Mouse (Mus musculus): ENCODE results near the gene Zfp384. TPM values are rescaled to one million over a fixed set of nuclear protein-coding genes. Genes with fewer than 3 reads are reported as not detected.

The Zfp384 gene
- polyA plus RNA-seq, 1 experiment from 2014 or later: 16.7 TPM

DNA sequence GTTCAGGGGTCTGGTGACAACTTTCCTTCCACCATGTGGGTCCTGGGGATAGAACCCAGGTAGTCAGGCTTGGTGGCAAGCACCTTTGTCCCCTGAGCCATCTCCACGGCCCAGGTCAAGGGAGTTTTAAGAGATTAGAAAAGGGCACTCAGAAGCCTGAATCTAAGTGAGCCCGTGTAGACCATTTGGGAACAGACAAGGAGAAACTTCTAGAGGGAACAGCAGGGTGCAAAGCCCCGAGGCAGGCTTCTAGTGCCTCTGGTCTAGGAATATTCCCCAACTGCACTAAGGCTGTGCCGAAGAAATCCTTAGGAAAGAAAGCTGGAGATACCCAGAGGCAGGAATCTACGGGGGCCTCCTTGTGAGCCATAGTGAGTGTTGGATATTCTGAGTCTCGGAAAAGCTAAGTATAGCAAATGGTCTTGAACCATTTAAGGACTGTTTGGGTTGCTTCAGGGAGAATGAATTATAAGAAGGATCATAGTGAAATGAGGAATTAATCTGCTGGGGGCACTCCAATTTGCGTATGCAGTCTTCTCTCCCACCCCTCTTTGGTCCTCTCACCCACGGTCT lies 13.0 kb upstream of the Zfp384 start:
- Histone ChIP-seq H3K9ac (replicated peaks) (peak overlapping the region; percentile 75), H3K27me3 (peaks cover 25% of the 10 kb centered on the region), H3K4me1 (peaks cover 30% of the 10 kb centered on the region), H3K27ac (replicated peaks) (peak overlapping the region; percentile 72; the same call in 1 of the 2 replicates), H3K36me3 (no peaks in the 10 kb centered on the region), H3K9me3 (no peaks in the 10 kb centered on the region), H3K4me3 (peak overlapping the region; percentile 56), H3K4me2 (replicated peaks) (peak overlapping the region; percentile 77)
- no peak for ATAC-seq (replicated peaks)
- WGBS: 49% methylated on average over 8 of the region's 8 CpGs

DNA sequence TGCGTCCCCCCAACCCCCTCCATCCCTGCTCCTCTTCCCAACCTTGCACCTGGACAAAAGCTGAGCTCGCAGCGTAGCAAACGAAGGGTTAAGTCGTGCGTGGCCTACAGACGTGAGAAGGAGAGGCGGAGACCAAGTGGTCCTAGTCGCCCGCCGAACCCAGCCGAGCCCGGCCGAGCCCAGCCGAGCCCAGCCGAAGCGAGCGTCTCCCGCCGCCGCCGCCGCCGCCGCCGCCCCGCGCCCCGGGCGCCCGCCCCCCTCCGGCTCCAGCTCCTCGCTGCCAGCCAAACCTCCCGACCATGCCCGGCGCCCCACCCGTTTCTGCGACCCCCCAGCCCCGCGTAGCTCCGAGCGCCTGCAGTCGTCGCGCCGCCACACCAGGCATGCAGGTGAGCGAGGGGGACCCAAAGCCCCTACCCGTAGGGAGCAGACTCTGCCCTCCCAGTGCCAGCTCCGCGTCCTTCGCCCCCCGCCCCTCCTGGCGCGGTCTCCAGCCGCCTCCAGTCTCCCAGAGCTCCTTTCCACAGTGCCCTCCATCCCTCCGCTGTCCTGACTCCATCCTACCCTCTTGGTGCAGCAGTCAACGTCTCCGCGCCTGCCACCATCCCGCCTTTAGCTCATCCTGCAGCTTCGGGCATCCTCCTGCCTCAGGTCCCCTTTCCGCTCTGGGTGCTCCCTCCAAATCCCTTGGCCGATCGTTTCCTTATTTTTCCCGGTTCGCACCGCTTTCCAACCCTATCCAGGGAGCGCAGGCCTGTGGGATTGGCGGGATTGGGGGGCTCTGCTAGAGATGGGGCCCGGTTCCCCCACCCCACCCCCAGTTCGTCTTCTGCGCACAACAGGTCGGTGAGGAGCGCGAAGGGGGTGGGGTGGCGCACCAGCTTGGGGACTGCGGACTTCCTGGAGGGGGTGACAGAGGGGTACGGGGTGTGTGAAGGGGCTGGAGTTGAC lies 12.1 kb upstream of the Zfp384 start, which contains the start of gene Pianp:
Pianp (plus strand) TSS at position 144 of the 951 bp plus-strand sequence.
- Histone ChIP-seq H3K4me1 (peaks cover 30% of the 10 kb centered on the region), H3K4me3 (peak within 1 kb of the TSS; percentile 56), H3K4me2 (replicated peaks) (peak within 1 kb of the TSS; percentile 77), H3K27me3 (peaks cover 30% of the 10 kb centered on the region), H3K27ac (replicated peaks) (peak within 1 kb of the TSS; percentile 72), H3K9me3 (no peaks in the 10 kb centered on the region), H3K9ac (replicated peaks) (peak within 1 kb of the TSS; percentile 75), H3K36me3 (no peaks in the 10 kb centered on the region)
- WGBS: under 1% methylated on average over 65 of the region's 78 CpGs
- ATAC-seq (replicated peaks): peak; percentile 84

DNA sequence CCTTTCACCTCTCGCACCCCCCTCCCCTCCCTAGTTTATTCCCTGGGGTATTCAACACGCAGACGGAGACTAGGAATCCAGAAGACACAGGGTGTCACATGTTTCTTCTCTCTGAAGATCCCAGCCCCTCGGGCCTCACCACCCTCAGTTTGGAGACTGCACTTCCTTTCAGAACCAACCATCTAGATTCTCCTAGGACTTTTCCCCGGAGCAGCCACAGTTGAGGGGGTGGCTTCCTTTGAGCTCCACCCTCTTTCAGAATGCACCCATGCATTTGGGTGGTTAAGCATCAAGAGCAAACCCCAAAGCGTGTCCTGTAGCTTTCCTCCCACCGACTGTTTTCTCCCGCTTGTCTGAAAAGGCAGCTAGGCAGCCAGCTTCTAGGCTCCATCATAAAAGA lies 10.9 kb upstream of the Zfp384 start:
- Histone ChIP-seq H3K4me2 (replicated peaks) (peak overlapping the region; percentile 77), H3K9ac (replicated peaks) (peak overlapping the region; percentile 75), H3K27me3 (peaks cover 30% of the 10 kb centered on the region), H3K27ac (replicated peaks) (no peak overlapping the region), H3K4me3 (peak overlapping the region; percentile 56), H3K36me3 (no peaks in the 10 kb centered on the region), H3K4me1 (peaks cover 30% of the 10 kb centered on the region), H3K9me3 (no peaks in the 10 kb centered on the region)
- WGBS: 10% methylated on average over 8 of the region's 8 CpGs
- no peak for ATAC-seq (replicated peaks)

DNA sequence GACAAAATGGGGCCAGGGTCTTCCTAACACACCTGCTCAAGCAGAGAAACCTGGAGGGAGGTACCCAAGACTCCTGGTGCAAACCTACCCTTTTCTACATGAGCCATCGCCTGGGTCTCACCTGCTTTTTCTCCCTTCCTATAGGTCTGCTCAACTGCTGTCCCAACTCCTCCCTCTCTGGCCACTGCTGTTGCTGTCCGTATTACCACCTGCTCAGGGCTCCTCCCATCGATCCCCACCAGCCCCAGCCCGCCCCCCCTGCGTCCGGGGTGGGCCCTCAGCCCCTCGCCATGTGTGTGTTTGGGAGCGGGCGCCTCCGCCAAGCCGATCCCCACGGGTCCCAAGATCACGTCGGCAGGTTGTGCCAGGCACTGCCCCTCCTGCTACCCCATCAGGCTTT lies 9.9 kb upstream of the Zfp384 start:
- H3K4me3 ChIP-seq: no peak overlapping the region
- H3K36me3 ChIP-seq: no peaks in the 10 kb centered on the region
- no peak overlapping the region for H3K4me2 ChIP-seq (replicated peaks)
- no peak for ATAC-seq (replicated peaks)
- H3K27ac ChIP-seq (replicated peaks): no peak overlapping the region
- H3K27me3 ChIP-seq: peaks cover 30% of the 10 kb centered on the region
- H3K4me1 ChIP-seq: peaks cover 27% of the 10 kb centered on the region
- no peak overlapping the region for H3K9ac ChIP-seq (replicated peaks)
- no peaks in the 10 kb centered on the region for H3K9me3 ChIP-seq
- 43% methylated on average over 14 of the region's 14 CpGs for WGBS

DNA sequence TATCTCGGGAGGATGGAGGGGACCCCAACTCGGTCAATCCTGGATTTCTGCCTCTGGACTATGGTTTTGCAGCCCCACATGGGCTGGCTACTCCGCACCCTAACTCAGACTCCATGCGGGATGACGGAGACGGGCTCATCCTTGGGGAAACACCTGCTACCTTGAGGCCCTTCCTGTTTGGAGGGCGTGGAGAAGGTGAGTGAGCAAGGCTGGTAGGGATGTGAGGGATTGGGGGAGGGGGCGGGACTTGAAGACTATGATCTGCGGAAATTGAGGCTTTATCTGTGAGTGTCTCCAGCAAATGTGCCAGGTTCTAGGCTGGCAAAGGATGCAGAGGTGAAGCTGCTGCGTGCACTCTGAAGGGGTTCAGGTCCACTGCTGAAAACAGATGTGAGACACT lies 9.4 kb upstream of the Zfp384 start:
- Histone ChIP-seq H3K4me1 (peaks cover 27% of the 10 kb centered on the region), H3K9ac (replicated peaks) (no peak overlapping the region), H3K4me3 (no peak overlapping the region), H3K9me3 (no peaks in the 10 kb centered on the region), H3K27me3 (peaks cover 30% of the 10 kb centered on the region), H3K4me2 (replicated peaks) (no peak overlapping the region), H3K27ac (replicated peaks) (no peak overlapping the region), H3K36me3 (no peaks in the 10 kb centered on the region)
- 27% methylated on average over 10 of the region's 10 CpGs for WGBS
- ATAC-seq (replicated peaks): no peak

DNA sequence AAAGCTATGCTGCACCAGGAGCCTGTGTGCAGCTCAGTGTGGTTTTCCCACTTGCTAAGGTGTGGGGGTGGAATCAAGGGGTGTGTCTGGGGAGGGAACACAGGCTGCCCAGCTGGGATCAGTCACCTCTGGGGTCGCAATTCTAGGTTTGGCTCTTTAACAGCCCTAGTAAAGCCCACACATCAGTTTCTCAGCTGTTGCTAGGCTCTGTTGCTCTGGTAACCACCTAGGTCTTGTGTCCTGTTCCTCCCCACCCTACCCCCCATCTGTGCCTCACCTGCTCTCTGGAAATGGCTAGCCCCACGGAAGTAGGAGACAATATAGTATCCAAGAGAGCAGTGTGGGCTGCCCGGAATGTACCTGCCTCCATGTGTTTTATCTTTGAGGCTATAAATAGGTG lies 5.2 kb upstream of the Zfp384 start:
- no peaks in the 10 kb centered on the region for H3K9me3 ChIP-seq
- peaks cover 15% of the 10 kb centered on the region for H3K4me1 ChIP-seq
- no peak overlapping the region for H3K27ac ChIP-seq (replicated peaks)
- no peak overlapping the region for H3K4me2 ChIP-seq (replicated peaks)
- H3K4me3 ChIP-seq: no peak overlapping the region
- H3K27me3 ChIP-seq: peaks cover 21% of the 10 kb centered on the region
- no peak for ATAC-seq (replicated peaks)
- H3K36me3 ChIP-seq: no peaks in the 10 kb centered on the region
- 43% methylated on average over 3 of the region's 3 CpGs for WGBS
- H3K9ac ChIP-seq (replicated peaks): no peak overlapping the region; the same call in 1 of the 2 replicates

DNA sequence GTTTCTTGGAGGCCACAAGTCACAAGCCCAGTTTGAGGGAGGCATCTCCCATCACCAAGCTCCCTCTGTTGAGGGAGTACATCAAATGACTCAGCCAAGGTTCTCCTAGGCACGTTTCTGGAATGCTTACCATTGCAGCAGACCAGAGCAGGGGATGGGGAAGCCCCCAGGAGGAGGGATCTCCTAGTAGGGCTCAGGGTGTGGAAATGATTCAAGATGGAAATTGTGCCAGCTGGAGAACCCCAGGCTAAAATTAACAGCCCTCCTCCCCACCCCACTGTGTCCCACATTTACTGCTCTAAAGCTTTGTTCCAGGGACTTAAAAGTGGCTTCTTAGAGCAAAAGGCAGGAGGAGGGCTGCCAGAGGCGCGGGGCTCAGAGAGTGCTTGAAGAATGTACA lies 3.9 kb upstream of the Zfp384 start:
- Histone ChIP-seq H3K27me3 (peaks cover 10% of the 10 kb centered on the region; the same call in 1 of the 2 replicates), H3K36me3 (no peaks in the 10 kb centered on the region), H3K27ac (replicated peaks) (no peak overlapping the region), H3K4me3 (no peak overlapping the region), H3K9ac (replicated peaks) (no peak overlapping the region), H3K4me1 (peaks cover 16% of the 10 kb centered on the region), H3K4me2 (replicated peaks) (no peak overlapping the region), H3K9me3 (no peaks in the 10 kb centered on the region)
- 47% methylated on average over 3 of the region's 3 CpGs for WGBS
- ATAC-seq (replicated peaks): no peak

DNA sequence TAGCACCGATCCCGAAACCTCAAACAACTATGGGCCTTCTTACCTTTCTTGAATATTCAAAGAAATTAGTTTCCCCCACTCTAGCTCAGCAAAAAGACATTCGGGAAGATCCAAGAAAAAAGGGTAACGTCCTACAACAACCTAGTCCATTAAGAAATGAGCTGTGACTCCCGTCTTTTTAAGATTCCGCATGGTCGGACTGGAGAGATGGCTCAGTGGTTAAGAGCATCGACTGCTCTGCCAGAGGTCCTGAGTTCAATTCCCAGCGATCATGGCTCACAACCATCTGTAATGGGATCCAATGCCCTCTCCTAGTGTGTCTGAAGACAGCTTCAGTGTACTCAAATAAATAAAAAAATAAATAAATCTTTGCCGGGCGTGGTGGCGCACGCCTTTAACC lies 885 bp upstream of the Zfp384 start:
- H3K36me3 ChIP-seq: peaks cover 16% of the 10 kb centered on the region
- peak overlapping the region; percentile 83 for H3K4me2 ChIP-seq (replicated peaks)
- H3K4me1 ChIP-seq: peaks cover 45% of the 10 kb centered on the region
- peak overlapping the region; percentile 91 for H3K4me3 ChIP-seq
- peak overlapping the region; percentile 86 for H3K9ac ChIP-seq (replicated peaks)
- ATAC-seq (replicated peaks): peak; percentile 0; the same call in 1 of the 2 replicates
- peak overlapping the region; percentile 99 for H3K27ac ChIP-seq (replicated peaks)
- H3K27me3 ChIP-seq: no peaks in the 10 kb centered on the region
- no peaks in the 10 kb centered on the region for H3K9me3 ChIP-seq
- WGBS: 45% methylated on average over 13 of the region's 13 CpGs

DNA sequence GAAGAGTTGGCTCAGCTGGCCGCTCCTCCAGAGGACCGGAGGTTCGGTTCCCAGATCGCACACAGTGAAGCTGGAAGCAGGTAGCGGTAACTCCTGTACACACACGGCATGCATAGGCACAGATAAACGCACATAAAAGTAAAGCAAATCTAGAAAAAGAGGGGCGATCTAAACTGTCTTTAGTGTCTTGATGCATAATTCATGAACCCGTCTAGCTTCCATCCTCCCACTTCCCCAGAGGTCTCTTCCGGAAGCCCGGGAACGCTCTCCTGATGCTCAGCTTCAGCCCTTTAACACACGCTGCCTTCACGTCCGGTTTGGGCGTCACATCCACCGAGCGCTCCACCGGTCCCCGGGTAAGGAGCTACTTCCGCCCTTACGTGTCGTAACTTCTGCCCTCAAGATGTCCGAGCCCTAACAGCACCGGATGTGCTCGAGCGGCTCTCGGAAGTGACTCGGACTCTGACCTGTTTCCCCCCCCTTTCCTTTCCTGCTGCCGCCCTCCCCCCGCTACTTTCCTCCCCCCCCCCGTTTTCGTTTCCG lies 288 bp upstream of the Zfp384 start:
- ATAC-seq (replicated peaks): peak; percentile 98
- Histone ChIP-seq H3K36me3 (peaks cover 17% of the 10 kb centered on the region), H3K9ac (replicated peaks) (peak overlapping the region; percentile 86), H3K27ac (replicated peaks) (peak overlapping the region; percentile 99), H3K27me3 (no peaks in the 10 kb centered on the region), H3K4me3 (peak overlapping the region; percentile 91), H3K4me1 (peaks cover 45% of the 10 kb centered on the region), H3K9me3 (no peaks in the 10 kb centered on the region), H3K4me2 (replicated peaks) (peak overlapping the region; percentile 83)
- WGBS: 2% methylated on average over 33 of the region's 34 CpGs

DNA sequence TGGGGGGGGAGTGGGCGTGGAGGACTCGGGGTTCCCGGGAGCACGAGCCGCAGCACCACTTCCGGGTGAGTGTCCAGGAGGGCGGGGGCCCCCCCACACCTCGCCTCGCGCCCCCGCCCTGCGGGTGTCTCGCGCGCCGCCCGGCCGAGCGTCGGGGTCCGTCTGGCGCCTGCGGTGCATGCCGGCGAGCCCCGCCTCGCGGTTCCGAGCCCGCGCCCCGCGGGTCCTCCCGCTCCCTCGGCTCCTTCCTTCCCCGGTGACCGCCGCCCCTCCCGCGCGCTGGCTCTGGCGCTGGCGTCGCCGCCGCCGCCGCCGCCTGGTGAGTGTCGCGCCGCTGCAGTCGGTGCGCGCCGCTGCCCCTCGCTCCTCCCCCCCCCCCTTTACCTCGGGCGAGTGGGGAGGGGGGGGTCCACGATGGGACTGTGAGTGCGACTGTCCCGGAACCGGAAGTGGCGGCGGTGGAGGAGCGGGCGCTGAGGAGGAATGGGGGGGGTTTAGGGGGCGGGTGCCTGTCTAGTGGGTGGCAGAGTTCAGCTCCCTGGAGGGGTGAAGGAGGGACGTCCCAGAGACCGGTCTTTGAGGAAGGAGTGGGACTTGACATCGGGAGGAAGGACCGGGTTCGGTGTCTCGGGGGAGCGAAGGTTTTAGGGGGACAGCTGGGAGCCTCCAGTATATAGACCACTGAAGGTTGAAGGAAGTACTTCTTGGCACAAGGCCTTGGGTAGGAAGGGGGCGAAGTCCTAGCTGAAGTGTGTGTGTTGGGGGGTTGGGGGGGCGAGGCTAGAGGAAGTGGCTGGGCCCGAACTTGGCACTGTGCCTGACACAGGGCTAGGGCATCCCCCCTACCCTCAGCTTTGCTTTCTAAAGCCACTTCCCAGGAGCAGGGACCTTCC lies 482 bp downstream of the Zfp384 start:
- H3K27ac ChIP-seq (replicated peaks): peak overlapping the region; percentile 99
- peak overlapping the region; percentile 91 for H3K4me3 ChIP-seq
- no peaks in the 10 kb centered on the region for H3K9me3 ChIP-seq
- peak overlapping the region; percentile 86 for H3K9ac ChIP-seq (replicated peaks)
- peaks cover 45% of the 10 kb centered on the region for H3K4me1 ChIP-seq
- peak; percentile 81 for ATAC-seq (replicated peaks)
- no peaks in the 10 kb centered on the region for H3K27me3 ChIP-seq
- 2% methylated on average over 55 of the region's 78 CpGs for WGBS
- H3K4me2 ChIP-seq (replicated peaks): peak overlapping the region; percentile 83
- peaks cover 17% of the 10 kb centered on the region for H3K36me3 ChIP-seq

DNA sequence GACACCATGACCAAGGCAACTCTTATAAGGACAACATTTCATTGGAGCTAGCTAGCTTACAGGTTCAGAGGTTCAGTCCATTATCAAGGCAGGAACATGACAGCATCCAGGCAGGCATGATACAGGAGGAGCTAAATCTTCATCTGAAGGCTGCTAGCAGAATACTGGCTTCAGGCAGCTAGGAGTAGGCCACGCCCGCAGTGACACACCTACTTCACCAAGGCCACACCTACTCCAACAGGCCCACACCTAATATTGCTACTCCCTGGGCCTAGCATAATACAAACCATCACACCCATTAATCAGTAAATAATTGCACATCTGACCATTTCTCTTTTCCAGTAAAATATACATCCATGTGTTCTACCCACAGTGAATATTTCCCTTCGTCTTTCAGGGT lies 8.7 kb downstream of the Zfp384 start:
- Histone ChIP-seq H3K9me3 (no peaks in the 10 kb centered on the region), H3K4me1 (peaks cover 3% of the 10 kb centered on the region), H3K4me3 (no peak overlapping the region), H3K9ac (replicated peaks) (no peak overlapping the region), H3K4me2 (replicated peaks) (no peak overlapping the region), H3K27me3 (no peaks in the 10 kb centered on the region), H3K27ac (replicated peaks) (no peak overlapping the region), H3K36me3 (peaks cover 51% of the 10 kb centered on the region)
- 95% methylated on average over 3 of the region's 3 CpGs for WGBS
- no peak for ATAC-seq (replicated peaks)
